25 mouse cellular contexts compared by ENCODE assay signal in the genomic region with DNA sequence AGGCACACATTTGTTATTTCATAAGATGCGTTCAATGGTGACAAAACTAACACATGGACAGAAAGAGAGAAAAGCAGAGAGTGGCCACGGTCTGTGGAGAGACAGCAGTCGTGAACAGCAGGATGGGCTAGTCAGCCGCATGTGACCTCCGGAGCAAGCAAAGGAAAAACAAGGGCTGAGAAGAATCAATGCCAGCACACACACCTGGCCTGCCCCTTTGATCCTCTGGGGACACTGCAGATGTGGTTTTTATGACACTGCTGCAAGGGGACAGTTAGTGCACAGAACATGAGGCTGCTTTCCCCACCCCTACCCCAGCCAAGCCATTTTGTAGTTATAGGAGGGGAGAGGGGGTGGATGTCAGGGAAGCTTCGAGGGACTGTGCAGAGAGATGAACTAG.
"Had no signal": no experiment of that assay in that cellular context is flagged by ENCODE, and none has a peak within 500 bp of the region (broad histone marks: within the 10 kb centered on the region; RNA-seq: fewer than 3 reads in every experiment).

No protein-coding gene starts in this region.

- H3K4me3 ChIP-seq: gastrocnemius, adult 2 months; heart, embryonic 13.5 days; heart, embryonic 15.5 days; hindbrain, embryonic 13.5 days; hindbrain, embryonic 15.5 days; kidney, embryonic 15.5 days; limb, embryonic 13.5 days; limb, embryonic 15.5 days; liver, embryonic 13.5 days had no signal

- H3K27ac ChIP-seq: gastrocnemius, adult 2 months; heart, embryonic 13.5 days; heart, embryonic 15.5 days; hindbrain, embryonic 13.5 days; hindbrain, embryonic 15.5 days; hindbrain, postnatal 0 days; kidney, embryonic 15.5 days; kidney, postnatal 0 days; limb, embryonic 13.5 days; liver, embryonic 13.5 days had no signal

- H3K9ac ChIP-seq: heart, embryonic 13.5 days; heart, embryonic 15.5 days; hindbrain, embryonic 13.5 days; hindbrain, embryonic 15.5 days; kidney, embryonic 15.5 days; limb, embryonic 13.5 days; limb, embryonic 15.5 days; liver, embryonic 13.5 days had no signal

- DNase-seq: gastrocnemius, adult 2 months; gastrocnemius, postnatal 14 days; gastrocnemius, postnatal 36 days; heart, adult 18-20 months; heart, postnatal 14 days; heart, postnatal 36 days; kidney, adult 11 months; kidney, adult 2 months; kidney, adult 9 months; kidney, postnatal 14 days; kidney, postnatal 36 days; layer of hippocampus, adult 9-11 months; layer of hippocampus, postnatal 36 days; liver, embryonic 13.5 days had no signal

- ATAC-seq: hindbrain, postnatal 0 days; intestine, embryonic 16.5 days had no signal

- H3K36me3 ChIP-seq: heart, embryonic 13.5 days; heart, embryonic 15.5 days; hindbrain, embryonic 13.5 days; hindbrain, embryonic 15.5 days; kidney, embryonic 15.5 days; limb, embryonic 15.5 days; liver, embryonic 13.5 days had no signal

- H3K9me3 ChIP-seq: heart, embryonic 13.5 days; heart, embryonic 15.5 days; hindbrain, embryonic 13.5 days; hindbrain, embryonic 15.5 days; kidney, embryonic 15.5 days; limb, embryonic 13.5 days; limb, embryonic 15.5 days; liver, embryonic 13.5 days had no signal

- H3K27me3 ChIP-seq: heart, embryonic 13.5 days; heart, embryonic 15.5 days; hindbrain, embryonic 13.5 days; hindbrain, embryonic 15.5 days; kidney, embryonic 15.5 days; limb, embryonic 13.5 days; limb, embryonic 15.5 days; liver, embryonic 13.5 days had no signal

- H3K4me2 ChIP-seq: heart, embryonic 11.5 days; heart, embryonic 13.5 days; heart, embryonic 15.5 days; hindbrain, embryonic 13.5 days; hindbrain, embryonic 15.5 days; kidney, embryonic 15.5 days; limb, embryonic 13.5 days; limb, embryonic 15.5 days; liver, embryonic 13.5 days had no signal
